Mouse (Mus musculus): ENCODE results near the gene Ptpn13. TPM values are rescaled to one million over a fixed set of nuclear protein-coding genes. Genes with fewer than 3 reads are reported as not detected.

The Ptpn13 gene
- 10 to 100 TPM; 12.6 to 14.6 TPM for total RNA-seq (2021)

DNA sequence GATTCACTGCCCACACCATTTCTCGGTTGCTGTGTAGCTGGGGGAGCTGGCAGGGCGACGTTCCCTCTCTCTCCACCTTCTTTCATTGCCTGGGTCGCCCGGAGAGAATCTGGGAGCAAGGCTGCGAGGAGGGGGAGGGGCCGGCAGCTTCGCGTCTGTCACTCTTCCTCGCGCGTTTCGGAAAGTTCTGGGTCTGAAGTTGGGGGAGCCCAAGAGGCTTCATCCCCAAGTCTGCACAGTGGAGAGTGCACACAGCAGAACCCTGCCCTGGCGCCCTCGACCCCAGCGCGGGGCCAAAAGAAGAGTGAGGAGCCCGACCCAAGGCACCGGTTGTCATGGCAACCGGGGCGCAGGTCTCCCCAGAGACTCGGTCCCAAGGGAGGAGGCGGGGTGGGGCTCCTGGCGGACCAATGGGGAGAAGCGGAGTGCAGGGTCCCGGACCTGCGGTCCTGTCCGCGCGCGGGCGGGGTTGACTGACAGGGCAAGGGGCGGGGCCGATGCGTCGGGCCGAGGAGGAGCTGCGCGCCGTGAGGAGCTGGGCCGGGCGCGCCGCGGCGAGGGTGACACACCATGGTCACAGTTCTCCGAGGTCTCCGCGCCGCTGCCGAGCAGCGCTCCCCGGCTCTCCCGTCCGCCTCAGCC is at the start of gene Ptpn13:
Ptpn13 (plus strand) TSS at position 515 of the 642 bp plus-strand sequence.
- DNase-seq: peak; percentile 96

DNA sequence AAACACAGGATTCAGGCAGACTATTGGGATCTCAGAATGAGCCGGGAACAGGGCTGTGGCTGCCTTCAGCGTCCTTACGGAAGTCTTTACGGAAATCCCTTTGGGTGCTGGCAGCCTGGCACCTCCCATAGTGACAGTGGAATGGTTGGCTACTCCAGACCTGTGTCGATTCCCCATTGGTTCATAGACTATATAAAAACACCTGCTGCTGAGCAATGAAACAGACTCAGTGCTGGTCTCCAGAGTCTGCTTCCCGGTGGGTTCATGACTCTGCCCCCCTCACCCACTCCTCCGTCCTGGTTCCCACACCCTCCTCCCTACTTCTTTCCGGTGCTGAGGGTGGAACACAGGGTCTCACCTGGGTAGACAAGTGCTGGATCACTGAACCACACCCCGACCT is 49.8 kb upstream of the Ptpn13 start:
- DNase-seq: no peak

DNA sequence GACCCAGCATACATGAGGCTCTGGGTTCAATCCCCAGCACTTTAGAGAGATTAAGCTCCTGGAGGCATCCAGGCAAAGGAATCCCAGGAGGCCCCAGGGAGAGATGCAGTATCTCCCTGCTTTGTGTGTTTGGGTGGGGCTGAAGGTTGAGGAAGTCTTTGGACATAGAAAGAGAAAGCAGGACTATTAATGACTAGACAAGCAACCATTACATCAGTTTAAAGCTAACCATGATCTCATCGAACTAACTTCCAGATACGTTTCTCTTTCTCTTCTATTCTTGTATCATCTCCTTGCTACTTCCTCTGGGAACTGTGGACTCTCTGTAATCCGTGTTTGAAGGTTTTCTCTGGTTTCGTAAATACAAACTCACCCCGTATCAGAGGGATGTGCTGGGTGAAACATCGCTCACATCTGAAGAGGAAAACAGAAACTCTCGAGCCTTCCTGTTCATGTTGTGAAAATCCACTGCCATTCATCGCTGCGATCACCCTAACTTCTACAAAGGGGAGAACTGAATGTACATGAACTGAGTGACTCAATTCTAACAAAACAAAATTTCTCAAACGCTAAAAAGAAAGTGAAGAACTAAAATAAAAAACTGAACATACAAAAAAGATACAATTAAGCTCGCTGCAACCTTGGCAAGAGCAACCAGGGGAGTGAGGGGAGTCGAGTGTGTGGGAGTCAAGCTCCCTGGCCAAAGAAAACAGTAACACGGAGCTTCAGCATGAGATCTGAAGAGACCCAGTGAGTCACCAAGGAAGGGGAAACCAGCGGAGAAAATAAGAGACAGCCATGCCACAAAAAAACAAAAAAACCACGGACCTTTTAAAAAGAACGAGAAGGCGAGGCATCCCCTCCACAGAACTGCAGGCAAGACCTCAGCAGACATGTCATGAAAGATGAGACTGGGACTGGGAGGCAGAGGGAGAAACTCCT is 48.4 kb upstream of the Ptpn13 start:
- DNase-seq: peak; percentile 46

DNA sequence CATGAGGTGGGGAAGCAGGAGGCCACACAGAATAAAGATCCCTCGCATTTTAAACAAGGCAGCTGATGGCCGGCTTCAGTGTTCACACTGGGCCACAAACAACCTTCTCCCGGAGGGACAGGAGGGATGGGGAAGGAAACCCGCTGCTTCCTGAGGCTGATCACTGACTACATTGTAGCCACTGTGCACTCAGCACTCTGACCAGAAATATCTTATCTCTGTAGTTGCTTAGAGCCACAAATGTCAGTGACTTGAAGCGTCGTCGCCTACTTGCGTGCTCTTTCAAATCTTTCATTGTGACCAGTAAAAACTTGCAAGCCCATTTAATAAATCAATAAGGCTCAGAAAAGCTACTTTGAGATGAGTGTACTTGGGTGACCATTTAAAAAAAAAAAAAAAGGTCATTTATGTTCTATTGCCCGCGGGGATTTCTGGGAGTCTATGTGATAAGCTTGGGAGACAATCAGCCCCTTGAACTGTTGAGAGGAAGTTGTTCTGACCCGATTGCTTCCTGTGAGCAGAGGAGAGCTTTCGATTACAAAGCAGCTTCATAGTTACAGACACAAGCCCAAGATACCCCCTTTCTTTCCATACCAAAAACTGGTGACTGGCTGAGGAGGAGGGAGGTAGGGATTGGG is 47.4 kb upstream of the Ptpn13 start:
- DNase-seq: no peak

DNA sequence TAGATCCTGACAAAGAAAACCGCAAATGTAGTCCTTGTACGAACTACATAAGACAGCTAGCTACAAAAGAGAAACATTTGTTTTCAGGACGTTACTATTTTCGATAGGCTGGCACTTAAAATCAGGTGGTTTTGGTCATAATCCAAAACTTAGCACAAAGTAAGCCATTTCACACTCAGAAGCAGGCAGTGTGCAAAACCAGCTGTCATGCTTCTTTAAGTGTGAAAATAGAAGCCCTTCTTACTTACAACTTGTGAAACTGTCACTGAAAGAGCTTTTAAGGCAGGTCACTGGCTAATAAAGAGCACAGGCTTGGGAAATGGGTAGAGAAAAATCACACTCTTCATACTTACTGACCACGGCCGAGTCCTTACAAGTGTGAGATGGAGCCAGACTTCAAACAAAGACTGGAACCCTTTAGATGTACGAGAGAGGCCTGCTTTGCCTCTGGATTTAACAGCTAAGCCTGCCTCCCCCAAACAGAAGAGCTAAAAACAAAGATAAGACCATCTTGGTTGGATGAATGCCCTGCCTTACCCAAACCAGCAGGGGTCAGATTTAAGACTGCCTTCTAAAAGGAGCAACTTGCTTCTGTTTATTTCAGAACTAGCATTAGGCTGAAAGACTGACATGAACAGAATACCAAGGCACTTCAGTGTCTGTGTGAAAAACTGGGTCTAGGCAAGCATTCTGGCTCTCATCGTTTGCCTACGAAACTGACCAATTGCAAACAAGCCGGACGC is 44.0 kb upstream of the Ptpn13 start:
- no peak for DNase-seq

DNA sequence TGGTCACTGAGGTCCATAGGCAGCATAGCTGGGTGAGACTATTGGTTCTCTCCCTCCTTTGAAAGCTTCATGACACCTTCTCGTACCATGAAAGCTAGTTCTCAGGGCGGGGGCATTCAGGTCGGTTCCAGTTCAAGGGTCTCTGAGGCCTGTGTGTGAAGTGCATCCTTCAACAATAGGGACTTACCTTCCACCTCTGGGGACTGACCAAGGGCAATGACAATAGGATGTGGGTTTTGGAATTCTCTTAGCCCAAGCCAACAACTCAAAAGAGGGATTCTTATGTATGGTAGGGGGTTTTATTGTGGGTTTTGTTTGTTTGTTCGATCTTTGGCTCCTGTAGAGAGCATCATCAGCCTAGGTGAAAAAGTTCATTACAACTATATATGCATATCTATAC is 42.0 kb upstream of the Ptpn13 start:
- DNase-seq: no peak

DNA sequence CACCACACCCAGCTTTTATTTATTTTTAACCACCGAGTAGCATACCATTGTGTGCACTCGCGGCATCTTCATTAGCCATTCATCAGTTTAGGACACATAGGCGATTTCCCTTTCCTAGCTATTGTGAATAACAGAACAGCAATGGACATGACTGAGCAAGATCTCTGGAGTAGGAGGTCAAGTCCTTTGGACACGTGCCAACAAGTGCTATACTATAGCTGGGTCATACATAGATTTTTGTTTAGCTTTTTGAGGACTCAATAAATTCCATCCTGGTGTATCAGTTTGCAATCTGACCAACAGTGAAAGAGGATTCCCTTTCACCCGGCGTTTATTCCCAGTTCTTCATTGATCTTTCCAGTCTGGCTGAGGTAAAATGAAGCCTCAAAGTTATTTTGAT is 41.0 kb upstream of the Ptpn13 start:
- DNase-seq: no peak

DNA sequence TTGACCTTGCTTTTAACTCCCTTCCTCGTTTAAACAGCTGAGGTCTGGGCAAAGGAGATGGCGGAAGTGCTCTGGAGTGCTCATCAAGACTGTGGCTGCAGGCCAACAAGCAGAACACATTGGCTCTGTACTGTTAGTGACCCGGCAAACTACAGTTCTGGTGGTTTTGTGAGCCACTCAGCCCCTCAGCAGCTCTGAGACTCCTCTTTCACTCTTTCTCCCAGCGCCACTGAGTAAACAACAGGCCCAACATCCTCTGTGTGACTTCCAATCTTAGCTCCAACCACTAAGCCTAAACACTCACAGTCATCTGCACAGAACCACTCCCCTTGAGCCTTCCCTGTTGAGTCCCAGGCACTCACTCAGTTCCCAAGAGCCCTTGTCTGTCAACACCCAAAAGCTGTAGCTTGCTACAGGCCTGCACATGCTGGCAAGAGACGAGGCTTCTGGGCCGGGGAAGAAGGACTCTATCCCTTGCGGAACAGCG is 37.4 kb upstream of the Ptpn13 start:
- DNase-seq: peak; percentile 76

DNA sequence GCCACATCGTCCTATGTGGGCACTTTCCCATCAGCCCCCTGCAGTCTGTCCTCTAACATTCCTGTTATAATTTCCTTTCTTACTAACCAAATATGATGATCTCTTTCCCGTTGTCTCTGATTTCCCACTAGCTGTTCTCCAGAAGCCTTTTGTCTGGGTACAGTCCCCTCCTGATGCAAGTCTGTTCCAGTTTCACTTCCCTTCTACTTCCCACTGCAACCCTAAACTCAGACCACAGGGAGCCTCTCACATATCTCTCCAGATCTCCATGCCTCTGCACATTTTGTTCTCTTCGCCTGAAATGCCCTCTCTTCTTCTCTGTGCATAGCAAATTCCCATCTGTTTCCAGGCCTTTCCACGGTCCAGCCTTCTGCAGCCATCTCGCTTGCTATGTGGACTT is 35.6 kb upstream of the Ptpn13 start:
- no peak for DNase-seq

DNA sequence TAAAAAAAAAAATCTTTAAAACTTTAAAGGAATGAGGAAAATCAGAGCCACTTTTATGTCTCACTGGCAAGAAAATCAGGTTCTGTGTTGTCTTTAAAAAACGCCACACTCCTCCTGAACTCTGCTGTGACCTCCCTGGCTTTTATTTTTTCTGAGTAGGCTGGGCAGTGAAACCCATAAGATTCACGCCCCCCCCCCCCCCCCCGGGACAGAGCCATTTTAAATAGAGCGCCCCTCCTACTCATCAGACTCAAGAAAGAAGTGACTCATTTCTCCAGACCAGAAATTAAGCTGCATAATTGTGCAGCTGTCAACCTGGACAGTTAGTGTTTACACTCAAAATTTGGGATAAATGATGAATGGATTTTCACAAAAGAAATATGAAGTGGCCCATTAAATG is 31.8 kb upstream of the Ptpn13 start:
- no peak for DNase-seq

DNA sequence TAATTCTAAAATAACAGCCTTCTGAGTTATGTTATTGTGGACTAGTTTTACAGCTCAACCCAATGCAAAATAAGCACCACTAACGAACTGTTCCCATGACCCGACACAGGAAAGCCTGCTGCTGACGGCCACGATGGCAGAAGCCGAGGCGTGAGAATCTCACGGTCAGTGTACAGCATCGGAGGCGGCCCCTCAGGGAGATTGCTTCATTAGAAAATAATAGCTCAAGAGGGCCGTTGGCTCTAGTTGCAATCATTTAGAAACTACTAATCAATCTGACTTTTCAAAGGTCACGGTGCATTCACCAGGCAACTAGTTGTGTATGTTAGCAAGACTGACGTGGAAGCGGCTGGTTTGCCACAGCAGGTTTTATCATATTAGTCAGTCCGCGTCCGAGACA is 31.2 kb upstream of the Ptpn13 start:
- no peak for DNase-seq

DNA sequence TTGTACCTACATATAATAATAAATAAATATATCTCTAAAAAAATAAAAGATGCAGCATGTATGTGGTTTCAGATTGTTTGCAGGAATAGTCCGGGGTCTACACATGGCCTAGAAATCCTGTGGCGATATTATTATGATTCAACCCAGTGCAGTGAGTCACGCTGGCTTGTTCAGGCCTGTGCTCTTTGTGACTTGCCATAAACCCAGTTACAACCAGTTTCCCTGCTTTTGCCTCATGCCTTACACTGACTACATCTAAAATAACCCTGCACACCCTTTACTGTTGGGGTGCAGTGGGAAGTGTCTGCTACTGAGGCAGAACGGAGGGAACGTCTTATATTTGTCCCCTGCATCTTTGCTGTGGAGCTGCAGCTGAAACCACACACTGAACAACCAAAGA is 29.3 kb upstream of the Ptpn13 start:
- no peak for DNase-seq

DNA sequence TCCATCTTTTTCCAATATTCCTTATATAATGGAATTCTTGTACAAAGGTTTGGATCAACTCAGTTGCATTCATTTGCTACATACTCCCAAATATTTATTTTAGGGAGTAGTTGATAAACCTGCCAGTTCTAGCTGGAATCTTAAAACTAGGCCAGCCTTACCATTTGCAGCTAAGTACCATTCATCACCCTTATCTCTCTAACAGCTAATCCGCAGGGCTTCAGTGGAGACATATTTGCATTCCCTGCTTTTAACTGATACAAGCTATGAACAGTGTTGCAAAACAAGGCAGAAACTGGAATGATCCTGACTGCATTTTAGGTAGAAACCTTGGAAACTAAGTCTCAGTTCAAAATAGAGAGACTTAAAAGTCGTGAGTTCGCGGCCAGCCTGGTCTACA is 27.6 kb upstream of the Ptpn13 start:
- no peak for DNase-seq

DNA sequence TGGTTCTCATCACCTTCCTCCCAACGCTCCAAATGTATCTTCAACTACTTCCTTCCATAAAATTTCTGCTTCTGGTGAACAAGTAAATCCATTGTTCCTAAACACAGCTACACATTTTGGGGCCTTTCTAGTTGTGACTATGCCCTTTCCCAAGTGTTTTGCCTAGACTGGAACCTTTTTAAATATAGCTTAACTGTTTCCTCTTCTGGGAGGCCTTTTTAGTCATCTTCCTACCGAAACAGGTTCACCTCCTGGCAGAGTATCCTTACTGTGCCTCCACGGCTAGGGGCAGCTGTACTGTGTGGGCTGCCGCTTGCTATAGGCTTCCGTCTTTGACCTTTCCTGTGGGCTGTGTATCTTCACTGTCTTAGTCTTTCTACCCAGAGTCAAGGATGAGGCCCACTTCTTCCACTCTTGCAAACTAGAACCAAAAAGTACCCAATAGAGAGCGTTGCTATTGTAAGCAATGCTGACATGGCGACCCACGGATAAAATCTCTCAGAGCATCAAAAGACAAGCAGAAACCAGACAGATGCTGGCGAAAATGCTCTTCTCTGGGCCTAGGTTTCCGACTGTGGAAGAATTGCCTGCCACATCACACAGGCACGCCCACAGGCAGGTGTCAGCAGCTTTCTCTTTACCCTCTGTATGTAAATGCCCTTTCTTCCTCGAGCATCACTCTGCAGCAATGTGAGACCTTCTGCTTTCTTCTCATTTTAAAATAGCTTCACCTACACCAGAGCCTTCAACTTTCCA is 20.6 kb upstream of the Ptpn13 start:
- no peak for DNase-seq

DNA sequence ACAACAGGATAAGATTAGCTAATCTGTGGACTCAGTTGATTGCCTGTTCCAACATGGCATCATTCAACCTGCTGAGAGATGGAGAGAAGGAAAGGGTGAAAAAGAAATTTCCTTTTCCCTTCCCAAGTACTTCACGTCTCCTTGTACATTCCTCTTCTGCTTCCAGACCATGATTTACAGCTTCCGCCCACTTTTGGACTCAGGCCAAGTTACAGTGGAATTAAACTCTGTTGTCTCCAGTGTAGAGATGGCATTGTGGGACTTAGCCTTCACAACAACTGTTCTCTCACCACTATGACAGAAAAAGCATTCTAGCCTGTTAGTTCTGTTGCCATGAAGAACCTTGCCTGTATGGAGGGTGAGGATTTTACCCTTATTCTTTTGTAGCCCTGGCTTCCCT is 19.1 kb upstream of the Ptpn13 start:
- no peak for DNase-seq

DNA sequence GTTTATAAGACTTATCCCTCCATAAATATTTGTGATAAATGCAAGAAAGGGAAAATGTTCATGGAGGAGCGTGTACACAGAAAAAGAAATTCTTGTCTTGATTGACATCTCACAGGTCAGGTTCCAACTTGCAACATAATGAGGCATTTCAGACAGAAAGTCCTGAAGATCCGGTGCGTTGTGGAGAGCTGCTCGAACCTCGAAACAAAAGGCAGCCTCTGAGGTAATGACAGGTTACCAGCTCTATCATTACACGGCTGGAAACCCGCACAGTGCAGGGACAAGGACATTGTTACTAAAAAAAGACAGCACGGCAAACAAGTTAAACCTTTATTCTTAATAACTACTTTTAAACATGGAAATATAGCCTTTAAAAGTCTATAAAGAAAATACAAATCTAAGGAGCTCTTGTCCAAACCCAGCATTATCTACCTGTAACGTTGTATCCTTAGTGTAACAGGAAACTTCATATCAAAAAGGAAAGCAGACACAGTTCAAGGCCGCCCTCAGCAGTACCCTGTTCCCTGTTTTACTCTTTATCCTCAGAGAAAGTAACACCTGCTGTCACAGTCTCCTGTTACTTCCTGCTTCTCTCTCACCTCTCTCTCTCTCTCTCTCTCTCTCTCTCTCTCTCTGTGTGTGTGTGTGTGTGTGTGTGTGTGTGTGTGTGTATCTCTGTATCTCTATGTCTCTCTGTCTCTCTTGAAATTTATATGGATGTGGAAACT is 12.8 kb upstream of the Ptpn13 start:
- DNase-seq: no peak

DNA sequence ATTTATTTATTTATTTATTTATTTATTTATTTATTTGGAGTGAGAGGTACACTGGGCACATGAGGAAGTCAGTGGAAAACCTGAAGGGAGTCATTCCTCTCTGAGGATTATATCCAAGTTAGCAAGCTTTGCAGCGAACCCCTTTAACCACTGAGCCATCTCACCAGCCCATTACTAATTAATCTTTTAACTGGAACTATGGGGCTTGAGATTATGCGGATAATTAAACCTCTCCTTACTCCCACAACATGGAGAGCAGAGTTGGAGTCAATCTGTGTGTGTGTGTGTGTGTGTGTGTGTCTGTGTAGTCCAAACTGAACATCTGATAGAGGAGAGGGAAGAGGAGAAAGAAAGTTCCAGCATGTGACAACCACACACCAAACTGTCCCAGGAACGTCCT is 10.4 kb upstream of the Ptpn13 start:
- DNase-seq: no peak

DNA sequence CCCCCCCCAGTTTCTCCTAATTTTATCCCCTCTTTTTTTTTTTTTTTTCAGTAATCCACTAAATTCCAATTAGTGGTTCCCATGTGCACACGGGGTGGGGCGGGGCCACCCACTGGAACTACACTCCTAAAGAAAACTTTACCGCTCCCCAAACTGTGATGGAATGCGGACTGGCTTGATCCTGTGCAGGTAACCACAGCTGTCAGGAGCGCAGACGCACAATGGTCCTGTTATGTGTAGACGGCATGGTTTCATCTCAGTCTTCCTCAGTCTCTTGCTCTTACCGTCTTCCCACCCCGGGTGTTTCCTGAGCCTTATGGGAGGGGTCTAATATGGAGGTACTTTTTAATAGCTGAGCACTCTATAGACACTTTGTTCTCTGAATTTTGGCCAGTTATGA is 7.0 kb upstream of the Ptpn13 start:
- DNase-seq: no peak

DNA sequence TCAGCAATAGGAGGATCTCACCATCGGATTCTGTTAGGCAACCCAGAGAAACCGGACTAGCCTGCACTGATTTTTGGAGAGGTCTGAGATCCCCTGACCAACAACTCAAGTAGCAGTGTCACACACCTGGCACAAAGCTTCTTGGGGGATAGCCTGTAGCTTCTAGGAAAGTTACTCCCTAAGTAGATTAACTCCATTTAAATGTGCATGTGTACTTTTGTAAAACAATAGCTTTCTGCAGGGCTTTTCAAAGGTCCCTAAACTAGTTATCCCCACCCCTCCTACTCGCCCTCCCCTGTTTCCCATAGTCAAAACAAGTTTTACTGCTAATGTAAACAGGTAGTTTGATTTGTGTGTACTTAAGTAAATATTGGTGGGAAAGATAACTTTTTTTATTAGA is 6.1 kb upstream of the Ptpn13 start:
- DNase-seq: no peak

DNA sequence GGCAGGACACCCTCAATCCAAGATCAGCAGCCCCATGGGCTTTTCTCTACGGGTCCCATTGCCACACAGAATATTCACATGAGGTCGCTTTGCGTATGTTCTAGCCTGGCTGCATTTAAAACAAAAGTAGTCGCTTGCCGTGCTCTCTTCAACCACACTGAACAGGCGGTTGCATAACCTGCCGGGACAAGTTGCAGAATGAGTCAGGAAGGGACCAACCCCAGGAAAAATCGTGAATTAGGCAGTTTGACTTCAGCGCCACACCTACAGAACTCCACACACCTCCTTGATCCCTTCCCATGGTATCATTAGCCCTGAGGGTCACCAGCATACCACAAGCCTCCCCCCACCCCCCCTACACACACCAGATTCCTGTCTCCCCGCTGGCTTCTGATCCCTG is 4.4 kb upstream of the Ptpn13 start:
- DNase-seq: no peak

DNA sequence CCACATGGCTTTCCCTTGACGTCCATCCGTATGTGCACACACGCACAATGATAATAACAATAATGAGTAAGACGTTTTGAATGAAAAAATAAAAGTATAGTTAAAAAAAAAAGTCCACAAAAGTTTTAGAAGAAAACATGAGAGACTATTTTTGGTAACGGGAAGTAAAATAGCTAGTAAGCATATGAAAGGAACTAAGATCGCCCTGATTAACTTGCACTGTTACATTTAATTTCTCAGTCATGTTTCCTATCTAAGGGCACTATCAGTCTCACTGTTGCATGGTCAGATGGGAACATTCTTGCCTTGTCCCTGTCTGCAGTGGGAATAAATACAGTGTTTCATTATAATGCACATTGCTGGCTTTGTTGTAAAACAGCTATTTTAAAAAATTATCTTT is 2.4 kb upstream of the Ptpn13 start:
- DNase-seq: no peak
